Mouse (Mus musculus) forebrain, embryonic 16.5 days (tissue): ENCODE measurements around the gene Bnc2. TPM values are rescaled to one million over a fixed set of nuclear protein-coding genes. Genes with fewer than 3 reads are reported as not detected.
A peak's percentile ranks its signal among the peaks of the same experiment; 100 is the strongest.

ENCODE experiments used
- ATAC-seq: fragments of 200-750 bp; cut with Nextera tagmentation; 2 replicates; pipeline ENCODE4 v1.8.0; 2017; ENCODE audit warnings: mild to moderate bottlenecking, moderate library complexity
- H3K27ac ChIP-seq: fragments of 300-500 bp; sonication (generic); 2 replicates; pipeline ENCODE4 v1.5.1; 2014; ENCODE audit warnings: low read length, control low read depth
- H3K27me3 ChIP-seq: fragments of 300-500 bp; sonication (generic); replicated peaks from 2 replicates; pipeline ENCODE4 v1.6.1; 2014; ENCODE audit warnings: low read length; ENCODE audit not compliant: control insufficient read depth, insufficient read depth
- H3K36me3 ChIP-seq: fragments of 300-500 bp; sonication (generic); 2 replicates; pipeline ENCODE4 v1.6.1; 2014; ENCODE audit not compliant: control insufficient read depth, insufficient read depth
- H3K4me1 ChIP-seq: fragments of 300-500 bp; sonication (generic); replicated peaks from 2 replicates; pipeline ENCODE4 v1.6.1; 2014; ENCODE audit warnings: low read length; ENCODE audit not compliant: control insufficient read depth, insufficient read depth
- H3K4me2 ChIP-seq: fragments of 300-500 bp; sonication (generic); 2 replicates; pipeline ENCODE4 v1.6.1; 2014; ENCODE audit warnings: mild to moderate bottlenecking, low read length, control low read depth
- H3K4me3 ChIP-seq: fragments of 300-500 bp; sonication (generic); replicated peaks from 2 replicates; pipeline ENCODE4 v1.5.1; 2014; ENCODE audit warnings: mild to moderate bottlenecking, low read length, control low read depth
- H3K9ac ChIP-seq: fragments of 300-500 bp; sonication (generic); replicated peaks from 2 replicates; pipeline ENCODE4 v1.6.1; 2014; ENCODE audit warnings: low read depth, low read length, control low read depth
- H3K9me3 ChIP-seq: fragments of 300-500 bp; sonication (generic); 2 replicates; pipeline ENCODE4 v1.6.1; 2016; ENCODE audit warnings: low read length; ENCODE audit not compliant: control insufficient read depth
- WGBS: fragments of 180-500 bp; shearing (Covaris S2); extraction: QIAGEN DNeasy Blood & Tissue Kit; methylation state at CpG from one replicate; pipeline ENCODE4 v1.1.7; 2014; 5-methylcytosine and 5-hydroxymethylcytosine counted together
- polyA plus RNA-seq: library from polyadenylated mRNA; unstranded; fragments of >200 nt; fragmentation: Nextera tagmentation; extraction: Ambion mirVana; gene quantifications from 2 replicates; pipeline ENCODE4 v1.2.1, GENCODE M21; 2015

Bnc2 gene
- polyA plus RNA-seq, 1 experiment from 2014 or later, result 2.5 TPM

DNA sequence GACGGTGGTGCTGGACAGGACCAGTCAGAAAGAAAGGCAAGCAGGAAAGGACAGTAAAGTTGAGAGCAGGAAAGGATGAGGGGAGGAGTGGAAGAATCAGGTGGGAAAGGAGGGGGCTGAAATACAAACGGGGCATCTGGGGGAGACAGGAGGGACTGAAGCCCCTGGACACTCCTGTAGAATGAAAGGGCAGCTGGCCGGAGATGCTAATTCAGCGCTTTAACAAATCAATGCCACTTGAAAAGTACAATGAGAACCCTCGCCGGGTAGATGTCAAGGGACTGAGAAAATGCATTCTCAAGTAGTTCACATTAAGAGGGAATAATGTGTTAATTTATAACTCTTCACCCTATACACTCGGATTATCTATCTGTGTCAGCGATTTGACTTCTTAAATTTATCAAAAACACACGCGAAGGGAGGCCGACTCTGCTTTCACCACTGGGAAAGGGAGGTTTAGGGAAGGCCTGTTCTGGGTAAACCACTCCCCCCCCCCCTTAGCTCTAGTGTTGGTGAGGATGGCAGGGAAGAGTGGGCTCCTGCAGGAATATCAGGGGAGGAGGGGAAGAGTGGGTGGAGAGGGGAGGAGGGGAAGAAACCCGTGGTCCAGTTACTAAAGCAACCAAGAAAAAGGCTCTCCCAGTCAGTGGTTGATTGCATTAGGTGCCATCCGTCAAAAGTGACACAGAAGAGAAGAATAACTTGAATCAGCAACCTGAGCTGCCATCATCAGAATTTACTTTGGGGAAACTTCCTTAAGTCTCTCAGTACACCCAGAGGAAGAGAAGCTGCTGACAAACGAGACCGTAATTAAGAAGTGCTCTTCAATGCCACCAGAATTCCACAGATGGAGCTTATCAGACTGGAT, 147.8 kb downstream of the Bnc2 start:
- WGBS, result 17% methylated on average over 15 of the region's 15 CpGs
- H3K4me1 ChIP-seq, result peaks cover 20% of the 10 kb centered on the region
- no peak overlapping the region for H3K4me2 ChIP-seq
- H3K9me3 ChIP-seq, result no peaks in the 10 kb centered on the region
- no peak for ATAC-seq
- H3K27ac ChIP-seq, result no peak overlapping the region
- no peaks in the 10 kb centered on the region for H3K27me3 ChIP-seq
- H3K4me3 ChIP-seq, result no peak overlapping the region
- H3K36me3 ChIP-seq, result no peaks in the 10 kb centered on the region
- no peak overlapping the region for H3K9ac ChIP-seq

DNA sequence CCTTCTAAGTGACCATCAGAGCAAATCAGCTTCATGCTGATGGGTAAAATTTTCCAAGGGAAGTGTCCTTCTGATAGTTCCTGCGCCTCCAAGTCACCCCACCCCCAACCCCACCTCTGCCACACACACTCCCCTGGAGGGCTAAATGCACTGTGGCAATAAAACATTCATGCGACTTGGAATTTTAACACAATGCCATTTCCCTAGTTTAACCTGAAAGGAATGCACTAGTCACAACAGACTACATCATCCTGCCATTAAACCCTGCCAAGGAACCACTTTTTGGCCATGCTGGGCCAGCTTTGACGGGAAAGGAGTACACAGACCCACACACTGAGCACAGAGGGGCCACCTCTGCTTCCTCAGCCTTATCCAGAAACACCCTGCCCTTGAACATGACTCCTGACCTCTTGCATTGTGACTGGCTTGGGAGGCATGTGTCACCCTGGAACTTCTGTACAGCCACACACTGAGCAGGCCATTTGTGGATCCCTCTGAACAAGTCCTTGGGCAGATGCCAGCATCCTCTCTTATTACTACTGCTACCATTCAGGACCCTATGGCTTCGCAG, 151.3 kb downstream of the Bnc2 start:
- Histone ChIP-seq H3K9me3 (no peaks in the 10 kb centered on the region), H3K27ac (no peak overlapping the region), H3K4me2 (no peak overlapping the region), H3K4me3 (no peak overlapping the region), H3K27me3 (no peaks in the 10 kb centered on the region), H3K4me1 (peaks cover 16% of the 10 kb centered on the region), H3K36me3 (no peaks in the 10 kb centered on the region), H3K9ac (no peak overlapping the region)
- ATAC-seq, result peak; percentile 81
- WGBS, result 22% methylated on average over 4 of the region's 4 CpGs

DNA sequence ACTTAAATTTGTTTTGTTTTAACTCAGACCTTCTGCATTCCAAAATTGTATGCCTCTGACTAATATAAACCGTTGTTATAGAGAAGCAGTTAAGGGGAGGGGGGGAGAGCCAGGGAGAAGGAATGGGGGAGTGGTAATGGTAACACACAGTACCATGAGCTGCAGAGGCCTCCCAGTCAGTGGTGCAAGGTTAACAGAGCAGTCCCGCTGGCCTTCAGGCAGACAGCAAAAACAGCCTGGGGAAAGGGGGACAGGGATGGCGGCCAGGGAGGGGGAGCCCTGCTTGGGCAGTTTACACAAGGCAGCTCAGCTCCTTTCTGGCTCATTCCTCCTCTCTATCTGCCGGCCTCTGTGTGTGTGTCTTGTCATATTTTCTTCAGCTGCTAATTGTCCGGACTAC, 151.9 kb downstream of the Bnc2 start:
- H3K9me3 ChIP-seq, result no peaks in the 10 kb centered on the region
- H3K27me3 ChIP-seq, result no peaks in the 10 kb centered on the region
- no peak overlapping the region for H3K4me3 ChIP-seq
- ATAC-seq, result peak; percentile 71
- H3K4me2 ChIP-seq, result no peak overlapping the region
- 9% methylated on average over 5 of the region's 5 CpGs for WGBS
- no peak overlapping the region for H3K27ac ChIP-seq
- H3K4me1 ChIP-seq, result peaks cover 12% of the 10 kb centered on the region
- H3K9ac ChIP-seq, result no peak overlapping the region
- no peaks in the 10 kb centered on the region for H3K36me3 ChIP-seq

DNA sequence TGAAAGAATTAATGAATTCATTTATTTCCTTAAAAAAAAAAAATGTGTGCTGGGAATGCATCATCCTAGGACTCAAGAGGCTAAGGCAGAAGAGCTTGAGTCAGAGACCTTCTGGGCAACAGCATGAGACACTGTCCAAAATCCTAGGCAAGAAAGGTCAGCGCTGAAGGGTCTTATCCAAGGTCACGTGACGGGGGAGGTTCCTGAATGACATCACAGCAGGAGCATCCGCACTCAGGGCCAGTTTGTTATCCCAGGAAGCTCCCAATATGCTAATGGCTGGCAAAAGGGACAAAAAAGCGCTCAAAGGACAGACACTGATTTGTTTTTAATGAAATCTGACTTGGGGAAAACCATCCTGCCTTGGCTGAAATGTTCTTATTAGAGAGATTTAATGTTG, 153.5 kb downstream of the Bnc2 start:
- 85% methylated on average over 5 of the region's 5 CpGs for WGBS
- no peak overlapping the region for H3K27ac ChIP-seq
- no peak for ATAC-seq
- no peaks in the 10 kb centered on the region for H3K27me3 ChIP-seq
- H3K4me2 ChIP-seq, result no peak overlapping the region
- H3K4me1 ChIP-seq, result peaks cover 9% of the 10 kb centered on the region
- no peaks in the 10 kb centered on the region for H3K9me3 ChIP-seq
- H3K36me3 ChIP-seq, result no peaks in the 10 kb centered on the region
- no peak overlapping the region for H3K9ac ChIP-seq
- H3K4me3 ChIP-seq, result no peak overlapping the region

DNA sequence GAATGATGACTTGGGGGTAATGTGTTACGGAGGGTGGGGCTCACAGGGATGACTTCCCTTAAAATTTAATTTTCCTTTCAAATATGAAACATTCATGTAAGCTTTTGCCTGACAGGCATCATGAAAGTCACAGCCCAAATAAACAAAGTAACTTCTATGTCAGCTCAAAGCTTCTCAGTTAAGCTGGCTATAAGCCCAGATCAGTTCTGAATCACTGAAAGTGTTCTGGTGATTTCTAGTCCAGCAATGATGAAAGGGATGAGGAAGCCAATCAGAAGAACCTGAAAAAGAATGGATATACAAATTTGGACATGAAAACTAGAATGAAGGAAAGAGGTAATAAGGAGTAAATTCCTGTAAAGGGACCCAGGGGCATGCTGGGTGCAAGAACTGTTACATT, 164.6 kb downstream of the Bnc2 start:
- 84% methylated on average over 1 of the region's 1 CpGs for WGBS
- H3K36me3 ChIP-seq, result no peaks in the 10 kb centered on the region

DNA sequence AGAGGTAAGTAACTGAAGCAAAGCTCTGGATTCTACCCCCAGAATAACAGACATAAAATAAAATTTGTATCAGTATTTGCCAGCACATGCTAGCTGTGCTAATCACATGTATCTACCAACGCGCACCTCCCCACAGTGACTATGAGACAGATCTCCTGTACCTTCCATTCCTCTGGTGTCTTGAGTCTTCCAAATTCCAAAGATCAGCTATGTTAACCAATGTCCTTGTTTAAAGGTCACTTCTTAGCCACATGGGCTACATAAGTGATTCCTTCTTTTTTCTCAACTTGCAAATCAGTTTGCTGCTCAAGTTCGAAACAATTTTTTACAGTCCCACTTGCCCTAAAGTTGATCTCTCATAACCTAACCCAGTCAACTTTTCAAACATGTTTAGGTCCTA, 167.5 kb downstream of the Bnc2 start:
- Histone ChIP-seq H3K9me3 (no peaks in the 10 kb centered on the region), H3K4me2 (no peak overlapping the region), H3K27me3 (no peaks in the 10 kb centered on the region), H3K36me3 (no peaks in the 10 kb centered on the region), H3K4me3 (no peak overlapping the region), H3K9ac (no peak overlapping the region), H3K4me1 (no peaks in the 10 kb centered on the region), H3K27ac (no peak overlapping the region)
- WGBS, result 98% methylated on average over 3 of the region's 3 CpGs
- ATAC-seq, result no peak

More for the DNA sequence above, 164.6 kb downstream of the Bnc2 start:
- no peaks in the 10 kb centered on the region for H3K9me3 ChIP-seq
- no peak overlapping the region for H3K4me2 ChIP-seq
- ATAC-seq, result no peak
- no peaks in the 10 kb centered on the region for H3K27me3 ChIP-seq
- no peak overlapping the region for H3K9ac ChIP-seq
- no peak overlapping the region for H3K4me3 ChIP-seq
- no peaks in the 10 kb centered on the region for H3K4me1 ChIP-seq
- no peak overlapping the region for H3K27ac ChIP-seq

DNA sequence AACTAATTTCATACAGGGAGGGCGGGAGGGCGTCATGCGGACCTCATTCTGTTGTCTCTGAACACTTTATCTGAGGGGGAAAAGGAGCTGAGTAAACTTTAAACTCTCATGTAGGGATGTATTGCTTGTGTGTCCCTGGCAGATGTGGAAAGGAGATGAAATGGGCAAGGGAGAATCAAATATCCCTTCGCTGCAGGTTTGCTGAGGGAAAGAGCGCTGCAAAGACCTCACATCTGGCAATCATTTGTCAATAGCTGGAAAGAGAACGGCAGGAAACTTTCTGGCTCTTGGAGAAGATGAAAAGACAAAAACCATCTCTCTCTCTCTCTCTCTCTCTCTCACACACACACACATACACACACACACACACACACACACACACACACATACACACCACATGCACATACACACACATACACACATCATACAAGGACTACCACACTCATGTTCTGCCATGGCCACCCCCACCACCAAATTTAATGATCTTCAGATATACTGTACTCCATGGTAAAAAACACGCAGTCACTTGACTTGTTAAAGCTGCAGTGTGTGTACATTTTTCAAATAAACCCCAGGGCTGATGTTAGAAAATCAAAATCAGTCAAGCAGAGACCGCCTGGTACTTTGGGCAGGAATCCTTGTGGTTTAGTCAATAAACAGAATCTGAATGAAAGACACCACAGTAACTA, 172.3 kb downstream of the Bnc2 start:
- 80% methylated on average over 8 of the region's 8 CpGs for WGBS

DNA sequence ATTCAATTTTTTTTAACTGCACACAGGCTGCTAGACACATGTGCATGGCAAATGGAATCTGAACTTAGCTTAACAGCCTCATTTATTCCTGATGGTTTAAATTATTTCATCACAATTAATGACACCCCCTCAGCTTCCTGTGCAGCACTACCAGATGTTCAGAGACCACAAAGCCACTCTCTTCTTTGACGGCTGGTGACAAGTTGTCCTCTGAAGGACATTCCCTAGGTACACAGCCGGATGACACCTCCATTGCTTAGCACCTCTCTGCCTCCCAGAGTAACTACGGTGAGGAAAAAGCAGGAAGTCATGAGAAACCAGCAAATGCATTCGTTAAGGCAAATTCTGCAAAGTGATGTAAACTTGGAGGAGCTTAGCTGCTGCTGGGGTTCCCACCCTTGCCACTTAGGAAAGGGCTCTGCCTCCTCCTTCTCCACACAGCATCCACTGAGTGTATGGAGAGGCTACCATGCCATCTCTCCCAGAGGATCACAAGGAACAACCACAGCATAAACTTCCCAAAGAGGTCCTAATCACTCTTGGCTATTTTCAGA, 174.2 kb downstream of the Bnc2 start:
- Histone ChIP-seq H3K4me2 (no peak overlapping the region), H3K9me3 (no peaks in the 10 kb centered on the region), H3K4me1 (no peaks in the 10 kb centered on the region), H3K27me3 (no peaks in the 10 kb centered on the region), H3K27ac (no peak overlapping the region), H3K9ac (no peak overlapping the region), H3K4me3 (no peak overlapping the region), H3K36me3 (no peaks in the 10 kb centered on the region)
- ATAC-seq, result no peak
- 60% methylated on average over 4 of the region's 4 CpGs for WGBS

More for the DNA sequence above, 172.3 kb downstream of the Bnc2 start:
- no peak for ATAC-seq
- Histone ChIP-seq H3K9me3 (no peaks in the 10 kb centered on the region), H3K4me1 (no peaks in the 10 kb centered on the region), H3K36me3 (no peaks in the 10 kb centered on the region), H3K27me3 (no peaks in the 10 kb centered on the region), H3K4me3 (no peak overlapping the region), H3K4me2 (no peak overlapping the region), H3K27ac (no peak overlapping the region), H3K9ac (no peak overlapping the region)

DNA sequence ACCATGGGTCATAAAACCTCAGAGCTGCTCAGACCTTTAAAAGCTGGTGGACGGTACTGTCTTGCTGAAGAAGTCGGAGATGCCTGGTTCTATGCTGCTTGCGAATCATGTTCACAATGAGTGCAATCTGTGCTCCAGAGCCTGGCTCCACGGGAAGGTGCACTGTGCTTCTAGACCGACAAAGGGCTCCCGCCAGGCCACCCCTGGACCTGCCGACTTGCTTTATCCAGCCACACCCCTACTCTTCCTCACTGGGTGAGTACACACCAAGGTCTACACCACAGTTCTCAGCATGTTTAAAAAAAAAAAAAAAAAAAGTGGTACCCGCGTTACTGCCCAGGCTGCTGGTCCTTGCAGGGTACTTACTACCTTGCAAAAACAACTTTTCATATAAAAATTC, 174.8 kb downstream of the Bnc2 start:
- 76% methylated on average over 9 of the region's 9 CpGs for WGBS

More for the DNA sequence above, 174.8 kb downstream of the Bnc2 start:
- H3K4me1 ChIP-seq, result no peaks in the 10 kb centered on the region
- H3K9me3 ChIP-seq, result no peaks in the 10 kb centered on the region
- H3K27ac ChIP-seq, result no peak overlapping the region
- no peak overlapping the region for H3K9ac ChIP-seq
- ATAC-seq, result no peak
- no peak overlapping the region for H3K4me3 ChIP-seq
- H3K4me2 ChIP-seq, result no peak overlapping the region
- H3K36me3 ChIP-seq, result no peaks in the 10 kb centered on the region
- H3K27me3 ChIP-seq, result no peaks in the 10 kb centered on the region
